Mouse (Mus musculus) kidney, adult 8-10 months (tissue): ENCODE measurements at regions not wholly inside any gene's neighbourhood (a gene's known extent, or its start where the extent isn't known, plus 50 kb on each side); places are given as distances from the start of the nearest gene placed in this dataset.

Source experiments
- DNase-seq, 2 experiments: peaks; one replicate each; pipeline ENCODE4 v3.0.0; 2022

GRCm38 (mm10) chr6:11796361-11796760 is 110.9 kb downstream of the Ndufa4 start:
- DNase-seq, result no peak

- DNase-seq, result peak; percentile 11 to 32
These were observed 113.9 kb downstream of the Ndufa4 start for GRCm38 (mm10) chr6:11793366-11793765.

DNA sequence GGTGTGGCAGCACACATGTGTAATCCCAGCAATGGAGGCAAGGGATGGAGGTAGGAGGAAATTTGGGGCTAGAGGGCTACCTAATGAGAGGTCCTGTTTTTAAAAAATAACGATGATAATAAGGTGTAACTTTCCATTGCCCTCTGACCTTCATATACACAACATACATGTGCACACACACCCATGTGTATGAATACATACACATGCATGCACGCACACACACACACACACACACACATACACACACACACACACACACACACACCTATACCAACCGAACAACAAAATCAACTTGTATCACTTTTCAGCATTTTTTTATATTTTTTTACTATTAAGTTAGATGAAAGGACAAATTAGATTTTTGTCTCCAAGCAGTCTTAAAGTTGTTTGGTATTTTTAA is 115.1 kb downstream of the Ndufa4 start:
- DNase-seq, result no peak

DNA sequence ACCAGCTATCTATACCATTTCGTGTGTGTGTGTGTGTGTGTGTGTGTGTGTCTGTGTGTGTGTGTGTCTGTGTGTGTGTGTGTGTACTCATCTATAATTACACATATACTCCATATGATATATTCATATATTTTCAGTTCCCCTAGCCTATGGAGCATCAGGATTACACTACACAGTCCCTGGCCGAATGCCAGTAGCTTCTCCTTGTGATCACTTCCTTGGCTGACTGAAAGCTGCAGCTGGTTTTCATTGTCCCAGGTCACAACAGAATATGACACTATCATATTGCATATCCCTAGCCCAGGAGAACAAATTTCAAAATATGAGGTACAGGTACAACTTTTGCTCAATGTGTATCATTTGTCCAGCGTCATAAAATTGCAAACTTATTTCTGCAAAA is 116.2 kb downstream of the Ndufa4 start:
- DNase-seq, result no peak

GRCm38 (mm10) chr6:11773992-11774391 is 133.3 kb downstream of the Ndufa4 start:
- DNase-seq, result no peak

DNA sequence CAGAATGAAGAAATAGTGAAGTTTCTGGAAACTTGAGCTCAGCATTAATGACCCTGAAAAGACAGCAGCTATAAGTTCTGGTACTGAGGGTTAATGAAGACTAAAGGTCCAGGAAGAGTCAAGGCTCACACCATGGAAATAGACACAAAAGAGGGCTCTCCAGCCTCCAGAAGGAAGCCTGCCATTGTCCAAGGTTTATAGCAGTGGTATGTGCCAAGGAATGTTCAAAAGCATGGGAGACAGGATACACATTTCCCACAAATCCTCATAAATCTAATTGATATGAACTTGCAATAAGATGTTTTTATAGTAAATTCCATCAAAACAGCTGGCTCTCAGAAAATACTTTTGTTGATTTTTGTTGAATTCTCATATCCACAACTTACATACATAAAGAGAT is 144.4 kb downstream of the Ndufa4 start:
- DNase-seq, result no peak

DNA sequence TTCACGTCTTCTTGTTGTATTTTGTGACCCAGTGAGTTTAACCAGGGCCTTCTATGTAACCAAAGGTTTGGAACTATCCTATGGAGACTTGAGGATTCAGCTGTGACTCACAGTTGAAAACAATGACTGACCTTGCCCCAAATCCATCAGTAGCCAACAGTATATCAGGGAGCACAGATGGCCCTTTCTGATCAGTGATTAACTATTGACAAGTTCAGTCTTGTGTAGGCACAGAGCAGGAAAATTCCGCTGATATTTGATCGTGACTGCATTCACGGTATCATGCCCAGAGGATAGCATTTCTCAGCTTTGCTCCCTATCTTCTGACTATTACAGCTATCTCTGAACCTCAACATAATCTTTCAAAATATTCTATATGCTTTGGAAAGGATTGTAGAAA is 169.6 kb downstream of the Ndufa4 start:
- no peak for DNase-seq

DNA sequence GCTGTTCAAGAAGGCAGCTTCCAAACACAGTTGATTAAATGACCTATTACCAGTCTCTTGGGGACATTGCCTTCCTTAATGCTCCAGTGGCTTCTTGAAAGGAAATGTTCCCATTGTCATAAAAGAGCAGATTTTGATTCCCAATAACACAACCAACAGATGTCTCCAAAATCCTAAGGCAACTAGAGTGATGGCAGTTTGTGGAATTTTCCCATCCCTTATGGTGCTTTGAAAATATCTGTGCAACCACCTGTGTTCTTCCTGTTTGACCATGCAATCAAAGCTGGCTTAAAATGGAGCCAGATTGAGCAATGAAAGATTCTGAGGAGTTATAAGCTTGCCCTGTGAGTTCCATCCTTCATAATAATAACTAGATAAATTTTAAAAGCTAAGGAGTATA is 176.2 kb downstream of the Ndufa4 start:
- no peak for DNase-seq

GRCm38 (mm10) chr6:11730667-11731066 is 176.6 kb downstream of the Ndufa4 start:
- DNase-seq, result no peak

- DNase-seq, result no peak
These were observed 179.5 kb downstream of the Ndufa4 start for GRCm38 (mm10) chr6:11727806-11728205.

DNA sequence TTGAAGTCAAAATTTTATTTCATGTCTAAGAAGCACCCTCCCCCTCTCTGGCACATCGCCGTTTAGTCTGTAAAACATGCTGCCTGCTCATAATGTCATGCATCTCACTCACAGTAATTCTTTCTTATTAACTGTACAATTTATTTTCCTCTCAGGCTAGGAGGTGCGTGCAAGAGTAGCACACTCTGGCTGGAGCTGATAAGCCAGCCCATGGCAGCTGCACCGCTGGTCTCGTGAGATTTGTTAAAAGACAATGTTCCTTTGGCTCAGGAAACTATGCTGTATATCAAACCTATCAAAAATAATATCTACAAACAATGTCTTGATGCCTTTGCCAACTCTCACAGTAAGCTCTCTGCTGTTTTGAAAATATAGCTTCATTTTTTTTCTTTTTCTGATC is 179.9 kb downstream of the Ndufa4 start:
- no peak for DNase-seq

DNA sequence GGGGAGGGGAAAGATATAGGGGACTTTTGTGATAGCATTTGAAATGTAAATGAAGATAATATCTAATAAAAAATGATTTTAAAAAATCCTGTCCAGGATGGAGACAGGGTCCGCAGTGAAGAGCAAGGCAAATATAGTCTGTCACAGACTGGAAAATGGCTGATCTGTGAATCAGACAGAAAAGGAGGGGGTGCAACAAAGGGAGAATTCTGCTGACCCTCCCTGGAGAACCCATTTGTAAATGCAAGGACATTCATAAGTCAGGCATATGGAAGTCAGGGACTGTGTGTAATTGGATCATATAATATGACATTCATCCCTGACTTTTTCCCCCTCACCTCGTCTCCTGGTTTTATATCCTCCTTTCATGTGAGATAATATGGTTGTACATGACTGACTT is 183.8 kb downstream of the Ndufa4 start:
- no peak for DNase-seq

DNA sequence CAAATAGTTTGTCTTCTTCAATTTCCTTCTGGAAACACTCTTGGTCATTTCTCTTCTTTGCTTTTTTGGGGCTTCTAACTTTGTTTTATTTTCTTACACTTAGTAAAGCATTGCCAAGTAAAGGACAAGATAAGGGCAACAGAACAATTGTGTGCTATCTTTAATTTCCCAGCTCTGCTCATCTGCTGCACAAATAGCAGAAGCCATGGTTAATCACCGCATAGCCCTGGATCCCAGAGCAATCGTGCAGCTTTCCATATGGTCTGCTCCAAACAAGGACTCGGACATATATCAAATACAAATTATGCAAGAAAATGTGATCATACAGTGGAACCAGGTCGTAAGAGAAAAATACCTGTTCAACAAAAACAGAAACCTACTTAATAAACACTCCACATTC is 187.0 kb downstream of the Ndufa4 start:
- DNase-seq, result no peak

- DNase-seq, result no peak
These were observed 196.7 kb downstream of the Ndufa4 start for GRCm38 (mm10) chr6:11710581-11710980.

DNA sequence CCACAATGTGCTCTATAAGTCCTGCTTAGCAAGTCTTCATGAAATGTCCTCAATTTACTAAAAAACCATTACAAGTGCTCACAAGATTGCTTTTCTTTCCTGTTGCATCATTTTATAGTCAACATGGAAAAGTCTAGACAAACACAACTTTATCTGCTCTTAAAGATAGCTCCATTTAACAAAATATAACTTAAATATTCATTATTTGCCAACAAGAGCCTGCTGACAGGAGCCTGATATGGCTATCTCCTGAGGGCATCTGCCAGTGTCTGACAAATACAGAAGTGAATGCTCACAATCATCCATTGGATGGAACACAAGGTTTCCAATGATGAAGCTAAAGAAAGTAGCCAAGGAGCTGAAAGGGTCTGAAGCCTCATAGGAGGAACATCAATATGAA is 197.8 kb downstream of the Ndufa4 start:
- no peak for DNase-seq
